Mouse (Mus musculus) liver, embryonic 16.5 days (tissue): ENCODE measurements at regions not wholly inside any gene's neighbourhood (a gene's known extent, or its start where the extent isn't known, plus 50 kb on each side); places are given as distances from the start of the nearest gene placed in this dataset.

Source experiments
- ATAC-seq: fragments of 200-750 bp; cut with Nextera tagmentation; 2 replicates; pipeline ENCODE4 v1.8.0; 2017; ENCODE audit warnings: low read depth, mild to moderate bottlenecking, moderate number of reproducible peaks, moderate library complexity
- H3K27ac ChIP-seq: fragments of 300-500 bp; sonication (generic); 2 replicates; pipeline ENCODE4 v1.5.1; 2014; ENCODE audit warnings: mild to moderate bottlenecking, low read length
- H3K27me3 ChIP-seq: fragments of 300-500 bp; sonication (generic); 2 replicates; pipeline ENCODE4 v1.6.1; 2014; ENCODE audit warnings: low read depth, low read length, mixed read lengths; ENCODE audit not compliant: control insufficient read depth, insufficient read depth
- H3K36me3 ChIP-seq: fragments of 300-500 bp; sonication (generic); 2 replicates; pipeline ENCODE4 v1.6.1; 2014; ENCODE audit warnings: mild to moderate bottlenecking; ENCODE audit not compliant: control insufficient read depth, insufficient read depth
- H3K4me1 ChIP-seq: fragments of 300-500 bp; sonication (generic); 2 replicates; pipeline ENCODE4 v1.6.1; 2014; ENCODE audit warnings: low read depth, low read length, mixed read lengths; ENCODE audit not compliant: control insufficient read depth
- H3K4me2 ChIP-seq: fragments of 300-500 bp; sonication (generic); 2 replicates; pipeline ENCODE4 v1.6.1; 2014; ENCODE audit warnings: low read depth, low read length, mixed read lengths
- H3K4me3 ChIP-seq: fragments of 300-500 bp; sonication (generic); 2 replicates; pipeline ENCODE4 v1.5.1; 2014; ENCODE audit warnings: low read depth, mild to moderate bottlenecking, low read length
- H3K9ac ChIP-seq: fragments of 300-500 bp; sonication (generic); 2 replicates; pipeline ENCODE4 v1.6.1; 2014; ENCODE audit warnings: low read depth, low read length
- H3K9me3 ChIP-seq: fragments of 300-500 bp; sonication (generic); replicated peaks from 2 replicates; pipeline ENCODE4 v1.6.1; 2016; ENCODE audit warnings: low read length; ENCODE audit not compliant: control insufficient read depth
- WGBS: fragments of 180-500 bp; shearing (Covaris S2); extraction: QIAGEN DNeasy Blood & Tissue Kit; methylation state at CpG from one replicate; pipeline ENCODE4 v1.1.7; 2014; ENCODE audit not compliant: insufficient replicate concordance; 5-methylcytosine and 5-hydroxymethylcytosine counted together

- no peak overlapping the region for H3K27ac ChIP-seq
- H3K4me1 ChIP-seq, result no peaks in the 10 kb centered on the region
- H3K9ac ChIP-seq, result no peak overlapping the region
- 66% methylated on average over 4 of the region's 4 CpGs for WGBS
- no peak for ATAC-seq
- no peaks in the 10 kb centered on the region for H3K9me3 ChIP-seq
- H3K27me3 ChIP-seq, result no peaks in the 10 kb centered on the region
- no peaks in the 10 kb centered on the region for H3K36me3 ChIP-seq
- no peak overlapping the region for H3K4me3 ChIP-seq
- H3K4me2 ChIP-seq, result no peak overlapping the region
Measured at GRCm38 (mm10) chr3:105380818-105381217, 71.3 kb upstream of the Kcnd3 start.

- no peak for ATAC-seq
- no peaks in the 10 kb centered on the region for H3K4me1 ChIP-seq
- WGBS, result 41% methylated on average over 8 of the region's 8 CpGs
Measured at GRCm38 (mm10) chr3:105392611-105393514, 59.3 kb upstream of the Kcnd3 start.

More at GRCm38 (mm10) chr3:105392611-105393514, 59.3 kb upstream of the Kcnd3 start:
- Histone ChIP-seq H3K9ac (no peak overlapping the region), H3K9me3 (no peaks in the 10 kb centered on the region), H3K4me3 (no peak overlapping the region), H3K27me3 (no peaks in the 10 kb centered on the region), H3K4me2 (no peak overlapping the region), H3K36me3 (no peaks in the 10 kb centered on the region), H3K27ac (no peak overlapping the region)
